Mouse (Mus musculus): ENCODE measurements around the gene Grb2.

The Grb2 gene

GRCm38 (mm10) chr11:115689137-115689915 is 19.1 kb downstream of the Grb2 start:
- DNase-seq (ENCODE audit: low read depth, low spot score) = no peak

GRCm38 (mm10) chr11:115686369-115686768 is 22.0 kb downstream of the Grb2 start:
- DNase-seq (ENCODE audit: low read depth, low spot score) = no peak

- DNase-seq (ENCODE audit: low read depth, low spot score) = no peak
Observed at GRCm38 (mm10) chr11:115685954-115686353, 22.4 kb downstream of the Grb2 start.

GRCm38 (mm10) chr11:115684877-115685276 is 23.5 kb downstream of the Grb2 start:
- DNase-seq (ENCODE audit: low read depth, low spot score) = no peak

- no peak for DNase-seq (ENCODE audit: low read depth, low spot score)
Observed at GRCm38 (mm10) chr11:115683326-115683725, 25.1 kb downstream of the Grb2 start.

GRCm38 (mm10) chr11:115682411-115682810 is 26.0 kb downstream of the Grb2 start:
- no peak for DNase-seq (ENCODE audit: low read depth, low spot score)

- DNase-seq (ENCODE audit: low read depth, low spot score) = no peak
Observed at GRCm38 (mm10) chr11:115679554-115680238, 28.7 kb downstream of the Grb2 start.

GRCm38 (mm10) chr11:115678861-115679260 is 29.5 kb downstream of the Grb2 start:
- DNase-seq (ENCODE audit: low read depth, low spot score) = no peak

- DNase-seq (ENCODE audit: low read depth, low spot score) = no peak
Observed at GRCm38 (mm10) chr11:115677511-115677910, 30.9 kb downstream of the Grb2 start.

- DNase-seq (ENCODE audit: low read depth, low spot score) = no peak
Observed at GRCm38 (mm10) chr11:115676738-115677137, 31.7 kb downstream of the Grb2 start.

GRCm38 (mm10) chr11:115674235-115674865 is 34.0 kb downstream of the Grb2 start:
- no peak for DNase-seq (ENCODE audit: low read depth, low spot score)

- no peak for DNase-seq (ENCODE audit: low read depth, low spot score)
Observed at GRCm38 (mm10) chr11:115673471-115674234, 34.7 kb downstream of the Grb2 start.

- no peak for DNase-seq (ENCODE audit: low read depth, low spot score)
Observed at GRCm38 (mm10) chr11:115672226-115672987, 36.0 kb downstream of the Grb2 start.

- DNase-seq (ENCODE audit: low read depth, low spot score) = no peak
Observed at GRCm38 (mm10) chr11:115670451-115671050, 37.8 kb downstream of the Grb2 start.

GRCm38 (mm10) chr11:115663676-115664335 is 44.6 kb downstream of the Grb2 start:
- no peak for DNase-seq (ENCODE audit: low read depth, low spot score)

- DNase-seq (ENCODE audit: low read depth, low spot score) = no peak
Observed at GRCm38 (mm10) chr11:115660376-115660775, 48.0 kb downstream of the Grb2 start.

GRCm38 (mm10) chr11:115658521-115658920 is 49.9 kb downstream of the Grb2 start:
- no peak for DNase-seq (ENCODE audit: low read depth, low spot score)

GRCm38 (mm10) chr11:115654128-115654527 is 54.3 kb downstream of the Grb2 start:
- DNase-seq (ENCODE audit: low read depth, low spot score) = peak; percentile 48

- DNase-seq (ENCODE audit: low read depth, low spot score) = no peak
Observed at GRCm38 (mm10) chr11:115653194-115653593, 55.2 kb downstream of the Grb2 start.

GRCm38 (mm10) chr11:115651680-115652079 is 56.7 kb downstream of the Grb2 start:
- no peak for DNase-seq (ENCODE audit: low read depth, low spot score)
